ENCODE assay signal across 1 mouse cellular context in the genomic region with DNA sequence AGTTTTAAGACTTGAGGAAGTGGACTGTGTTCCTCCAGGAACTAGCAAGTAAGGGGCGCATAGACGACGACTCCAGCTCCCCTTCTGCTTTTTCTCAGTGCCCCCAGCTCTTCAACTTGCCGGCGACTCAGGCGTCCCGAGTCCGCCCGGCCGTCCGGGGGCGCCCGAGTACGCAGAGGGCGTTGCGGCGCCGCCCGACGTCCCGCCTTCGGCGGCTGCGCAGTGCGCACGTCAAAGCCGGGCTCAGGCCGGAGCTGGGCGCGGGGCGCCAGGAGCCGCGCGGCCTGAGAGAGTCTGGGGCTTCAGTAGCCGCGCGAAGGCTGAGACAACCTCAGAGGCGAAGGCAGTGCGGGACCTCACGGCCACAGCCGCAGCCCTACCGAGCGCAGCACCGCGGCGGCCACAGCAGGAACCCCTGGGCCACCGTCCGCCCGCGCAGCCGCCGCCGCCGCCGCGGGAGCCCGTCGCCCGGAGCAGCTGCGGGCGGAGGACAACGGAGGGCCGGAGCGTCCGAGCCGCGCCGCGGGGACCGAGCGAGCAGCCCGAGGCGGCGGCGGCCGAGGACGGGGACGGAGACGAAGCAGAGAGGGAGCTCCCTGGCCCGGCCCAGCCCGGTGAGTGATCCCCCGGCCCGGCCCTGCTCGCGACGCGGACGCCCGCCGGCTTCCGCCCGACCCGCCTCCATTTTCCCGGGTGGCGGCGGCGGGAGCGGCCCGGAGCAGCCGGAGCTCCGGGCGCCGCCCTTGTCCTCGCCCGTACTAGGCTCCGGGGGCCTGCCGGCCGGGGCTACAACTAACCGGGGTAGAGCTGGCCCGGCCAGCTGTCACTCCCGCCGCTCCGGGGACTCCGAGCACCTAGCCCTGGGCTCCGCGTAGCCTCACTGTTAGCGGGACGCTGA.
TF ChIP-seq lines count a peak whose summit lies in the region.

Gene Cab39, plus strand, starts transcription at position 234 of the 898 bp plus-strand sequence.

TF ChIP-seq in CH12.LX, 34 proteins besides CTCF, POLR2A, EP300 and RAD21 (continued from another document):
- 0 out of 2 replicates have a peak, but pooled peaks have one; percentile 37 for TF ChIP-seq ELF1 (IDR thresholded peaks at IDR 0.05; ENCODE audit: low read depth, low read length)
- no peak for TF ChIP-seq USF1 (IDR thresholded peaks at IDR 0.05; ENCODE audit: low read depth, low read length)
- TF ChIP-seq POLR2AphosphoS2 (IDR thresholded peaks at IDR 0.05; ENCODE audit: low read depth, low read length), result no peak
- TF ChIP-seq MAX (IDR thresholded peaks at IDR 0.05; ENCODE audit: low read length), result no peak
- peak; percentile 73 for TF ChIP-seq GABPA (IDR thresholded peaks at IDR 0.05; ENCODE audit: insufficient replicate concordance, low read depth, low read length)
- no peak for TF ChIP-seq RCOR1 (conservative IDR thresholded peaks at IDR 0.05; ENCODE audit: low read depth, low read length)
- peak; percentile 65 for TF ChIP-seq SMC3 (IDR thresholded peaks at IDR 0.05; ENCODE audit: low read depth, low read length)
- TF ChIP-seq MXI1 (IDR thresholded peaks at IDR 0.05; ENCODE audit: low read depth, low read length), result no peak; the same call in 1 of the 2 replicates
- peak; percentile 71 for TF ChIP-seq NELFE (IDR thresholded peaks at IDR 0.05; ENCODE audit: low read depth, low read length)
- no peak for TF ChIP-seq USF2 (conservative IDR thresholded peaks at IDR 0.05; ENCODE audit: low read depth, low read length)
- TF ChIP-seq TBP (conservative IDR thresholded peaks at IDR 0.05; ENCODE audit: low read depth, low read length), result no peak
- TF ChIP-seq TCF12 (IDR thresholded peaks at IDR 0.05; ENCODE audit: low read depth, low read length), result peak; percentile 90
- TF ChIP-seq CHD1 (IDR thresholded peaks at IDR 0.05; ENCODE audit: low read depth, low read length), result no peak
- no peak for TF ChIP-seq ZC3H11A (IDR thresholded peaks at IDR 0.05; ENCODE audit: low read depth, low read length)
- TF ChIP-seq IRF4 (IDR thresholded peaks at IDR 0.05; ENCODE audit: low read depth, low read length), result peak; percentile 22; the same call in 1 of the 2 replicates
- no peak for TF ChIP-seq CHD2 (IDR thresholded peaks at IDR 0.05; ENCODE audit: low read length)
- peak; percentile 92; the same call in 1 of the 2 replicates for TF ChIP-seq UBTF (IDR thresholded peaks at IDR 0.05; ENCODE audit: low read depth, low read length)
- TF ChIP-seq MEF2A (IDR thresholded peaks at IDR 0.05; ENCODE audit: borderline replicate concordance, low read depth, low read length), result no peak
- no peak; the same call in 1 of the 2 replicates for TF ChIP-seq ZMIZ1 (IDR thresholded peaks at IDR 0.05; ENCODE audit: low read depth, low read length)
- TF ChIP-seq MAFK (IDR thresholded peaks at IDR 0.05; ENCODE audit: insufficient replicate concordance, low read length), result no peak
- TF ChIP-seq JUND (conservative IDR thresholded peaks at IDR 0.05; ENCODE audit: low read depth, low read length), result no peak
- no peak for TF ChIP-seq E2F4 (IDR thresholded peaks at IDR 0.05; ENCODE audit: insufficient replicate concordance, low read depth, low read length)
- TF ChIP-seq ZNF384 (IDR thresholded peaks at IDR 0.05; ENCODE audit: low read depth, low read length), result no peak
- TF ChIP-seq NRF1 (IDR thresholded peaks at IDR 0.05; ENCODE audit: low read depth, low read length), result peak; percentile 86
- TF ChIP-seq SIN3A (IDR thresholded peaks at IDR 0.05; ENCODE audit: low read length), result peak; percentile 52; the same call in 1 of the 2 replicates
- no peak for TF ChIP-seq JUN (IDR thresholded peaks at IDR 0.05; ENCODE audit: insufficient read depth, low read depth, low read length)
- TF ChIP-seq ZKSCAN1 (IDR thresholded peaks at IDR 0.05; ENCODE audit: borderline replicate concordance, low read depth, low read length), result no peak
- peak; percentile 76 for TF ChIP-seq HCFC1 (IDR thresholded peaks at IDR 0.05; ENCODE audit: low read depth, low read length)
- TF ChIP-seq BHLHE40 (IDR thresholded peaks at IDR 0.05; ENCODE audit: low read depth, low read length), result no peak
- no peak for TF ChIP-seq ETS1 (conservative IDR thresholded peaks at IDR 0.05; ENCODE audit: low read depth, low read length)
- peak; percentile 58; the same call in 1 of the 2 replicates for TF ChIP-seq KAT2A (IDR thresholded peaks at IDR 0.05; ENCODE audit: insufficient replicate concordance, low read length)
- TF ChIP-seq MAZ (IDR thresholded peaks at IDR 0.05; ENCODE audit: low read depth, low read length), result no peak
- no peak for TF ChIP-seq MYC (IDR thresholded peaks at IDR 0.05; ENCODE audit: low read depth, low read length)
